Mouse (Mus musculus) adrenal gland, adult (tissue): ENCODE data around the gene Ski.

Experiments
- DNase-seq, 2 experiments: peaks; one replicate each; pipeline ENCODE4 v3.0.0; 2022 to 2023; ENCODE audit warnings: low spot score in 1 of 2; ENCODE audit not compliant: inconsistent age in 2 of 2

Ski gene

GRCm38 (mm10) chr4:155153389-155154072 lies 68.9 kb downstream of the Ski start:
- no peak for DNase-seq

- no peak for DNase-seq
These were observed 69.9 kb downstream of the Ski start for GRCm38 (mm10) chr4:155152476-155152875.

- DNase-seq, result no peak
These were observed 70.5 kb downstream of the Ski start for GRCm38 (mm10) chr4:155151845-155152244.

GRCm38 (mm10) chr4:155151221-155151788 lies 71.1 kb downstream of the Ski start:
- DNase-seq, result no peak

- DNase-seq, result peak; percentile 92 to 96
These were observed 71.9 kb downstream of the Ski start for GRCm38 (mm10) chr4:155150276-155151113.

GRCm38 (mm10) chr4:155149941-155150275 lies 72.5 kb downstream of the Ski start:
- DNase-seq, result no peak

GRCm38 (mm10) chr4:155148910-155149698 lies 73.3 kb downstream of the Ski start:
- DNase-seq, result peak in 1 of 2 experiments; percentile 77

- no peak for DNase-seq
These were observed 73.9 kb downstream of the Ski start for GRCm38 (mm10) chr4:155148453-155148852.

GRCm38 (mm10) chr4:155146107-155146823 lies 76.1 kb downstream of the Ski start:
- DNase-seq, result no peak

- DNase-seq, result no peak
These were observed 77.7 kb downstream of the Ski start for GRCm38 (mm10) chr4:155144548-155145180.

GRCm38 (mm10) chr4:155143871-155144502 lies 78.4 kb downstream of the Ski start:
- peak in 1 of 2 experiments; percentile 79 for DNase-seq

- DNase-seq, result no peak
These were observed 79.0 kb downstream of the Ski start for GRCm38 (mm10) chr4:155143411-155143810.

GRCm38 (mm10) chr4:155142836-155143235 lies 79.6 kb downstream of the Ski start:
- DNase-seq, result no peak

GRCm38 (mm10) chr4:155140795-155141265 lies 81.6 kb downstream of the Ski start:
- DNase-seq, result peak; percentile 66 to 87

- peak in 1 of 2 experiments; percentile 65 for DNase-seq
These were observed 82.2 kb downstream of the Ski start for GRCm38 (mm10) chr4:155140150-155140549.

- DNase-seq, result no peak
These were observed 82.9 kb downstream of the Ski start for GRCm38 (mm10) chr4:155139281-155140045.

GRCm38 (mm10) chr4:155138451-155138850 lies 83.9 kb downstream of the Ski start:
- DNase-seq, result no peak

- no peak for DNase-seq
These were observed 84.5 kb downstream of the Ski start for GRCm38 (mm10) chr4:155137891-155138290.
